ENCODE assay signal across 8 mouse cellular contexts in the genomic region with DNA sequence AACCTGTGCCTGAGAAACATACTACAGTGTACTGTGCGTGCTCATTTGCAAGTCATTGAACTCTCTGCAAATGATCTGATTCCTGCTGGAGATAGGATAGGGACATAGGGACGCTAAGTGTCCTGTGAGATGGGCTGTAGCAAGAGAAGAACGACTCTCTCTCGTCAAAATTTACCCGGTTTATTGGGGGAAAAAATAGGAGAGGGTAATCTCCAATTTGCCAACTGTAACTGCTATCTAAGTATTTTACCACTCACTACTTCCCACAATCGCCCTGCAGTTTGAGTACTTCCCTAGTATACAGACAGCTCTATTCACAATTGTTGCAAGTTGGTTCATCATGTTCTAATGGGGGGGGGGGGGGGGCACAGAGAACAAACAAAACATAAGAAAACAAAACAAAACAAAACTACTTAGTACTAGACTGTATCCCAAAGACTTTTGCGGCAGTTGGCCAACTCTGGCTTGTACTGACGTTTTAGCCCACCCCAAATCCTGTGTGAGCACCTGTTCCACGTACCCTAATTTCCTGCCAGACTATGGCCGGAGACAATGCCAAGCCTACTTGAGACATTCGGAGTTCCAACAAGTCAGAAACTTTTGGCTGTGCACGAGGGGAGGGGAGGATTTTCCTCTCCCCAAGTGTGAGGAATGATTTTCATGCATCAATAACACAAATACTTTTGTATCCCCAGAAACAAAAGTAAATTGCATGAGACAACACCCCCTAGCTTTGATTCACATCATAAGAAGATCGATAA. TPM values are rescaled to one million over a fixed set of nuclear protein-coding genes. Genes with fewer than 3 reads are reported as not detected.
DNase-seq lines count a peak whose midpoint lies in the region; ATAC-seq and TF ChIP-seq lines count a peak whose summit lies in the region.

No protein-coding gene starts in this region.

- no peaks in the 10 kb centered on the region for H3K79me2 ChIP-seq in heart, adult 2 months (replicated peaks; ENCODE audit: control insufficient read depth, insufficient read depth, low read length)
- no peaks in the 10 kb centered on the region for H3K79me2 ChIP-seq in macrophage (ENCODE audit: inconsistent target)

- intact Hi-C loops in heart, adult 2 months (cut with DNase I) = loop anchor here (5.0 kb wide), 1 partner anchor 442 kb away; no protein-coding TSS in a partner anchor

- TF ChIP-seq CTCF in heart, adult 2 months (IDR thresholded peaks at IDR 0.05) = peak; percentile 11; the same call in 1 of the 2 replicates
- no peak for TF ChIP-seq CTCF in G1E (IDR thresholded peaks at IDR 0.05; ENCODE audit: low read depth, low read length)
- no peak for TF ChIP-seq CTCF in heart, postnatal 0 days (IDR thresholded peaks at IDR 0.05; ENCODE audit: low read depth)

- 43% methylated on average over 13 of the region's 13 CpGs for WGBS in heart, adult 2 months
- WGBS in heart, postnatal 0 days = 44% methylated on average over 13 of the region's 13 CpGs
- WGBS in macrophage (ENCODE audit: missing documents) = 4% methylated on average over 13 of the region's 13 CpGs

- H3K27me3 ChIP-seq in heart, adult 2 months (ENCODE audit: control insufficient read depth, insufficient read depth, low read length) = no peaks in the 10 kb centered on the region
- H3K27me3 ChIP-seq in G1E (ENCODE audit: insufficient read depth, low read length) = no peaks in the 10 kb centered on the region
- H3K27me3 ChIP-seq in heart, postnatal 0 days (ENCODE audit: control insufficient read depth, insufficient read depth, low read length) = no peaks in the 10 kb centered on the region

- H3K9ac ChIP-seq in heart, adult 2 months (ENCODE audit: low read depth, low read length) = no peak overlapping the region
- H3K9ac ChIP-seq in heart, postnatal 0 days (replicated peaks; ENCODE audit: low read depth, low read length) = peak overlapping the region; percentile 61; the same call in 1 of the 2 replicates

- no peak overlapping the region for H3K27ac ChIP-seq in heart, adult 2 months
- no peak overlapping the region for H3K27ac ChIP-seq in heart, postnatal 0 days (ENCODE audit: low read depth)
- no peak overlapping the region for H3K27ac ChIP-seq in macrophage

- peaks cover 2% of the 10 kb centered on the region for H3K4me1 ChIP-seq in heart, adult 2 months (ENCODE audit: control insufficient read depth, insufficient read depth, low read length)
- peaks cover 48% of the 10 kb centered on the region for H3K4me1 ChIP-seq in G1E (ENCODE audit: insufficient read depth, low read depth, low read length)
- peaks cover 7% of the 10 kb centered on the region; the same call in 1 of the 2 replicates for H3K4me1 ChIP-seq in heart, postnatal 0 days (ENCODE audit: control insufficient read depth, insufficient read depth)

- peak overlapping the region; percentile 92 for H3K4me2 ChIP-seq in heart, postnatal 0 days (ENCODE audit: low read depth, low read length)

- H3K36me3 ChIP-seq in heart, adult 2 months (ENCODE audit: control insufficient read depth, insufficient read depth, low read length) = no peaks in the 10 kb centered on the region
- H3K36me3 ChIP-seq in G1E (replicated peaks) (peaks cover 2% of the 10 kb centered on the region), macrophage (ENCODE audit: inconsistent target) (no peaks in the 10 kb centered on the region)
- no peaks in the 10 kb centered on the region for H3K36me3 ChIP-seq in heart, postnatal 0 days (replicated peaks; ENCODE audit: control insufficient read depth, insufficient read depth, low read length)

- 0 out of 2 replicates have a peak, but pooled peaks have one; percentile 1 for ATAC-seq in G1E (ENCODE audit: extremely low read depth, insufficient number of reproducible peaks, low FRiP score, poor library complexity, severe bottlenecking)
- ATAC-seq in heart, postnatal 0 days (ENCODE audit: insufficient read depth, low read depth) = no peak
- ATAC-seq in erythroblast, adult 5-6 weeks (replicated peaks; ENCODE audit: low FRiP score, poor library complexity, severe bottlenecking) = no peak

- TF ChIP-seq POLR2A in heart, adult 2 months (IDR thresholded peaks at IDR 0.05; ENCODE audit: insufficient read depth, low read depth, low read length) = no peak

- H3K9me3 ChIP-seq in G1E (replicated peaks) = no peaks in the 10 kb centered on the region
- no peaks in the 10 kb centered on the region for H3K9me3 ChIP-seq in heart, postnatal 0 days (replicated peaks; ENCODE audit: control insufficient read depth, low read length)

- no peak overlapping the region; the same call in none of the 2 replicates for H3K4me3 ChIP-seq in heart, adult 2 months
- H3K4me3 ChIP-seq in G1E (ENCODE audit: low read depth, low read length) (peak overlapping the region; percentile 78), macrophage (ENCODE audit: inconsistent target) (peak overlapping the region; percentile 50; the same call in 1 of the 2 replicates)
- peak overlapping the region; percentile 94 for H3K4me3 ChIP-seq in heart, postnatal 0 days (ENCODE audit: low read depth, low read length)

- TF ChIP-seq EP300 in heart, adult 2 months (IDR thresholded peaks at IDR 0.05; ENCODE audit: insufficient read depth, low read depth, low read length) = no peak
- TF ChIP-seq EP300 in heart, postnatal 0 days (IDR thresholded peaks at IDR 0.05; ENCODE audit: low read depth) = no peak

- no peak for DNase-seq in heart, adult 2 months
- DNase-seq in heart, postnatal 4 days = no peak
- no peak for DNase-seq in G1E (ENCODE audit: low spot score)
- DNase-seq in heart, postnatal 0 days (ENCODE audit: low spot score) = no peak
- no peak for DNase-seq in urinary bladder, postnatal 10 days (ENCODE audit: low spot score)
- no peak for DNase-seq in retina, embryonic 14.5 days (ENCODE audit: low spot score)

RNA-seq across cellular contexts. Expression of gene Ikzf2, which starts 2.6 kb away (rescaled TPM):
- total RNA-seq in heart, adult 2 months (2021) = 1 to 10 TPM; 6.1 to 7.9 TPM
- polyA plus RNA-seq in heart, adult 2 months (2012; rRNA removed) = 1.8 and 2.5 TPM in 2 replicates
- total RNA-seq in heart, postnatal 4 days (2021) = 1 to 10 TPM; 3.5 to 4.3 TPM
- total RNA-seq in G1E (2014; fragmentation: Nextera tagmentation) (62.7 and 84.3 TPM in 2 replicates), G1E (2017) (9.6 and 11.4 TPM in 2 replicates)
- polyA plus RNA-seq in G1E (2012) (1.2 and 2.4 TPM in 2 replicates), macrophage (2018) (0.59 to 1.1 TPM (median 0.60 TPM) in 3 replicates)
- 3.3 and 4.7 TPM in 2 replicates for total RNA-seq in heart, postnatal 0 days (2014; rRNA removed; ENCODE audit: low replicate concordance)
- 1.3 and 1.7 TPM in 2 replicates for polyA plus RNA-seq in heart, postnatal 0 days (2015; fragmentation: Nextera tagmentation; extraction: Ambion mirVana)
- total RNA-seq in macrophage (2018; cell fraction: chromatin; rRNA removed) = 10 to 100 TPM in 10 of 26 experiments, 1 to 10 TPM in 16; 2.7 to 22.0 (median 9.3) TPM
- total RNA-seq in macrophage (2018; cell fraction: cytosol; rRNA removed) = 1 to 10 TPM in 24 of 26 experiments, under 1 TPM in 2; 0.65 to 2.9 (median 1.7) TPM
- total RNA-seq in macrophage (2018; cell fraction: nucleus; rRNA removed) = 10 to 100 TPM in 2 of 26 experiments, 1 to 10 TPM in 23, under 1 TPM in 1; 0.96 to 11.2 (median 4.8) TPM
- total RNA-seq in erythroblast, adult 5-6 weeks (2015; ENCODE audit: low replicate concordance) = 1.0 and 4.4 TPM in 2 replicates
- total RNA-seq in erythroblast, adult 5-6 weeks (2017; ENCODE audit: low replicate concordance) = 1.8 and 2.1 TPM in 2 replicates
